Mouse (Mus musculus): ENCODE measurements around the gene Bnc2. TPM values are rescaled to one million over a fixed set of nuclear protein-coding genes. Genes with fewer than 3 reads are reported as not detected.

The Bnc2 gene
- polyA plus RNA-seq, 1 experiment from 2014 or later: 11.0 TPM

DNA sequence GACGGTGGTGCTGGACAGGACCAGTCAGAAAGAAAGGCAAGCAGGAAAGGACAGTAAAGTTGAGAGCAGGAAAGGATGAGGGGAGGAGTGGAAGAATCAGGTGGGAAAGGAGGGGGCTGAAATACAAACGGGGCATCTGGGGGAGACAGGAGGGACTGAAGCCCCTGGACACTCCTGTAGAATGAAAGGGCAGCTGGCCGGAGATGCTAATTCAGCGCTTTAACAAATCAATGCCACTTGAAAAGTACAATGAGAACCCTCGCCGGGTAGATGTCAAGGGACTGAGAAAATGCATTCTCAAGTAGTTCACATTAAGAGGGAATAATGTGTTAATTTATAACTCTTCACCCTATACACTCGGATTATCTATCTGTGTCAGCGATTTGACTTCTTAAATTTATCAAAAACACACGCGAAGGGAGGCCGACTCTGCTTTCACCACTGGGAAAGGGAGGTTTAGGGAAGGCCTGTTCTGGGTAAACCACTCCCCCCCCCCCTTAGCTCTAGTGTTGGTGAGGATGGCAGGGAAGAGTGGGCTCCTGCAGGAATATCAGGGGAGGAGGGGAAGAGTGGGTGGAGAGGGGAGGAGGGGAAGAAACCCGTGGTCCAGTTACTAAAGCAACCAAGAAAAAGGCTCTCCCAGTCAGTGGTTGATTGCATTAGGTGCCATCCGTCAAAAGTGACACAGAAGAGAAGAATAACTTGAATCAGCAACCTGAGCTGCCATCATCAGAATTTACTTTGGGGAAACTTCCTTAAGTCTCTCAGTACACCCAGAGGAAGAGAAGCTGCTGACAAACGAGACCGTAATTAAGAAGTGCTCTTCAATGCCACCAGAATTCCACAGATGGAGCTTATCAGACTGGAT lies 147.8 kb downstream of the Bnc2 start:
- Histone ChIP-seq H3K9me3 (no peaks in the 10 kb centered on the region), H3K9ac (no peak overlapping the region), H3K27ac (no peak overlapping the region), H3K4me3 (no peak overlapping the region), H3K4me2 (no peak overlapping the region), H3K36me3 (no peaks in the 10 kb centered on the region), H3K4me1 (replicated peaks) (peaks cover 40% of the 10 kb centered on the region), H3K27me3 (0 out of 2 replicates have a peak, but pooled peaks cover 3% of the 10 kb centered on the region)
- WGBS: 4% methylated on average over 15 of the region's 15 CpGs
- ATAC-seq (ENCODE audit: low FRiP score): 0 out of 2 replicates have a peak, but pooled peaks have one; percentile 29

DNA sequence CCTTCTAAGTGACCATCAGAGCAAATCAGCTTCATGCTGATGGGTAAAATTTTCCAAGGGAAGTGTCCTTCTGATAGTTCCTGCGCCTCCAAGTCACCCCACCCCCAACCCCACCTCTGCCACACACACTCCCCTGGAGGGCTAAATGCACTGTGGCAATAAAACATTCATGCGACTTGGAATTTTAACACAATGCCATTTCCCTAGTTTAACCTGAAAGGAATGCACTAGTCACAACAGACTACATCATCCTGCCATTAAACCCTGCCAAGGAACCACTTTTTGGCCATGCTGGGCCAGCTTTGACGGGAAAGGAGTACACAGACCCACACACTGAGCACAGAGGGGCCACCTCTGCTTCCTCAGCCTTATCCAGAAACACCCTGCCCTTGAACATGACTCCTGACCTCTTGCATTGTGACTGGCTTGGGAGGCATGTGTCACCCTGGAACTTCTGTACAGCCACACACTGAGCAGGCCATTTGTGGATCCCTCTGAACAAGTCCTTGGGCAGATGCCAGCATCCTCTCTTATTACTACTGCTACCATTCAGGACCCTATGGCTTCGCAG lies 151.3 kb downstream of the Bnc2 start:
- 37% methylated on average over 4 of the region's 4 CpGs for WGBS
- ATAC-seq (ENCODE audit: low FRiP score): no peak

DNA sequence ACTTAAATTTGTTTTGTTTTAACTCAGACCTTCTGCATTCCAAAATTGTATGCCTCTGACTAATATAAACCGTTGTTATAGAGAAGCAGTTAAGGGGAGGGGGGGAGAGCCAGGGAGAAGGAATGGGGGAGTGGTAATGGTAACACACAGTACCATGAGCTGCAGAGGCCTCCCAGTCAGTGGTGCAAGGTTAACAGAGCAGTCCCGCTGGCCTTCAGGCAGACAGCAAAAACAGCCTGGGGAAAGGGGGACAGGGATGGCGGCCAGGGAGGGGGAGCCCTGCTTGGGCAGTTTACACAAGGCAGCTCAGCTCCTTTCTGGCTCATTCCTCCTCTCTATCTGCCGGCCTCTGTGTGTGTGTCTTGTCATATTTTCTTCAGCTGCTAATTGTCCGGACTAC lies 151.9 kb downstream of the Bnc2 start:
- ATAC-seq (ENCODE audit: low FRiP score): 0 out of 2 replicates have a peak, but pooled peaks have one; percentile 49
- Histone ChIP-seq H3K36me3 (no peaks in the 10 kb centered on the region), H3K9me3 (no peaks in the 10 kb centered on the region), H3K9ac (no peak overlapping the region), H3K4me1 (replicated peaks) (peaks cover 28% of the 10 kb centered on the region), H3K27ac (no peak overlapping the region), H3K4me3 (no peak overlapping the region), H3K27me3 (0 out of 2 replicates have a peak, but pooled peaks cover 3% of the 10 kb centered on the region), H3K4me2 (no peak overlapping the region)
- 19% methylated on average over 5 of the region's 5 CpGs for WGBS

More for the DNA sequence above, 151.3 kb downstream of the Bnc2 start:
- Histone ChIP-seq H3K9ac (no peak overlapping the region), H3K36me3 (no peaks in the 10 kb centered on the region), H3K4me3 (no peak overlapping the region), H3K27me3 (0 out of 2 replicates have a peak, but pooled peaks cover 3% of the 10 kb centered on the region), H3K9me3 (no peaks in the 10 kb centered on the region), H3K4me1 (replicated peaks) (peaks cover 31% of the 10 kb centered on the region), H3K4me2 (no peak overlapping the region), H3K27ac (no peak overlapping the region)

DNA sequence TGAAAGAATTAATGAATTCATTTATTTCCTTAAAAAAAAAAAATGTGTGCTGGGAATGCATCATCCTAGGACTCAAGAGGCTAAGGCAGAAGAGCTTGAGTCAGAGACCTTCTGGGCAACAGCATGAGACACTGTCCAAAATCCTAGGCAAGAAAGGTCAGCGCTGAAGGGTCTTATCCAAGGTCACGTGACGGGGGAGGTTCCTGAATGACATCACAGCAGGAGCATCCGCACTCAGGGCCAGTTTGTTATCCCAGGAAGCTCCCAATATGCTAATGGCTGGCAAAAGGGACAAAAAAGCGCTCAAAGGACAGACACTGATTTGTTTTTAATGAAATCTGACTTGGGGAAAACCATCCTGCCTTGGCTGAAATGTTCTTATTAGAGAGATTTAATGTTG lies 153.5 kb downstream of the Bnc2 start:
- Histone ChIP-seq H3K36me3 (no peaks in the 10 kb centered on the region), H3K9me3 (no peaks in the 10 kb centered on the region), H3K4me3 (no peak overlapping the region), H3K9ac (no peak overlapping the region), H3K27me3 (0 out of 2 replicates have a peak, but pooled peaks cover 3% of the 10 kb centered on the region), H3K27ac (no peak overlapping the region), H3K4me2 (no peak overlapping the region), H3K4me1 (replicated peaks) (peaks cover 14% of the 10 kb centered on the region)
- ATAC-seq (ENCODE audit: low FRiP score): no peak
- WGBS: 82% methylated on average over 5 of the region's 5 CpGs

DNA sequence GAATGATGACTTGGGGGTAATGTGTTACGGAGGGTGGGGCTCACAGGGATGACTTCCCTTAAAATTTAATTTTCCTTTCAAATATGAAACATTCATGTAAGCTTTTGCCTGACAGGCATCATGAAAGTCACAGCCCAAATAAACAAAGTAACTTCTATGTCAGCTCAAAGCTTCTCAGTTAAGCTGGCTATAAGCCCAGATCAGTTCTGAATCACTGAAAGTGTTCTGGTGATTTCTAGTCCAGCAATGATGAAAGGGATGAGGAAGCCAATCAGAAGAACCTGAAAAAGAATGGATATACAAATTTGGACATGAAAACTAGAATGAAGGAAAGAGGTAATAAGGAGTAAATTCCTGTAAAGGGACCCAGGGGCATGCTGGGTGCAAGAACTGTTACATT lies 164.6 kb downstream of the Bnc2 start:
- Histone ChIP-seq H3K4me2 (no peak overlapping the region), H3K36me3 (no peaks in the 10 kb centered on the region), H3K9me3 (no peaks in the 10 kb centered on the region), H3K9ac (no peak overlapping the region), H3K27me3 (no peaks in the 10 kb centered on the region), H3K4me1 (replicated peaks) (no peaks in the 10 kb centered on the region), H3K4me3 (no peak overlapping the region), H3K27ac (no peak overlapping the region)
- ATAC-seq (ENCODE audit: low FRiP score): no peak
- 88% methylated on average over 1 of the region's 1 CpGs for WGBS

DNA sequence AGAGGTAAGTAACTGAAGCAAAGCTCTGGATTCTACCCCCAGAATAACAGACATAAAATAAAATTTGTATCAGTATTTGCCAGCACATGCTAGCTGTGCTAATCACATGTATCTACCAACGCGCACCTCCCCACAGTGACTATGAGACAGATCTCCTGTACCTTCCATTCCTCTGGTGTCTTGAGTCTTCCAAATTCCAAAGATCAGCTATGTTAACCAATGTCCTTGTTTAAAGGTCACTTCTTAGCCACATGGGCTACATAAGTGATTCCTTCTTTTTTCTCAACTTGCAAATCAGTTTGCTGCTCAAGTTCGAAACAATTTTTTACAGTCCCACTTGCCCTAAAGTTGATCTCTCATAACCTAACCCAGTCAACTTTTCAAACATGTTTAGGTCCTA lies 167.5 kb downstream of the Bnc2 start:
- H3K27me3 ChIP-seq: no peaks in the 10 kb centered on the region
- no peaks in the 10 kb centered on the region for H3K9me3 ChIP-seq
- H3K36me3 ChIP-seq: no peaks in the 10 kb centered on the region
- no peak overlapping the region for H3K27ac ChIP-seq
- H3K4me3 ChIP-seq: no peak overlapping the region
- 98% methylated on average over 3 of the region's 3 CpGs for WGBS
- H3K4me1 ChIP-seq (replicated peaks): peaks cover 6% of the 10 kb centered on the region; the same call in 1 of the 2 replicates
- H3K4me2 ChIP-seq: no peak overlapping the region
- no peak overlapping the region for H3K9ac ChIP-seq
- ATAC-seq (ENCODE audit: low FRiP score): no peak

DNA sequence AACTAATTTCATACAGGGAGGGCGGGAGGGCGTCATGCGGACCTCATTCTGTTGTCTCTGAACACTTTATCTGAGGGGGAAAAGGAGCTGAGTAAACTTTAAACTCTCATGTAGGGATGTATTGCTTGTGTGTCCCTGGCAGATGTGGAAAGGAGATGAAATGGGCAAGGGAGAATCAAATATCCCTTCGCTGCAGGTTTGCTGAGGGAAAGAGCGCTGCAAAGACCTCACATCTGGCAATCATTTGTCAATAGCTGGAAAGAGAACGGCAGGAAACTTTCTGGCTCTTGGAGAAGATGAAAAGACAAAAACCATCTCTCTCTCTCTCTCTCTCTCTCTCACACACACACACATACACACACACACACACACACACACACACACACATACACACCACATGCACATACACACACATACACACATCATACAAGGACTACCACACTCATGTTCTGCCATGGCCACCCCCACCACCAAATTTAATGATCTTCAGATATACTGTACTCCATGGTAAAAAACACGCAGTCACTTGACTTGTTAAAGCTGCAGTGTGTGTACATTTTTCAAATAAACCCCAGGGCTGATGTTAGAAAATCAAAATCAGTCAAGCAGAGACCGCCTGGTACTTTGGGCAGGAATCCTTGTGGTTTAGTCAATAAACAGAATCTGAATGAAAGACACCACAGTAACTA lies 172.3 kb downstream of the Bnc2 start:
- no peak for ATAC-seq (ENCODE audit: low FRiP score)
- no peaks in the 10 kb centered on the region for H3K9me3 ChIP-seq
- H3K4me2 ChIP-seq: no peak overlapping the region
- no peak overlapping the region for H3K9ac ChIP-seq
- H3K27me3 ChIP-seq: no peaks in the 10 kb centered on the region
- WGBS: 78% methylated on average over 8 of the region's 8 CpGs
- peaks cover 12% of the 10 kb centered on the region for H3K4me1 ChIP-seq (replicated peaks)
- H3K36me3 ChIP-seq: no peaks in the 10 kb centered on the region
- H3K27ac ChIP-seq: no peak overlapping the region
- no peak overlapping the region for H3K4me3 ChIP-seq

DNA sequence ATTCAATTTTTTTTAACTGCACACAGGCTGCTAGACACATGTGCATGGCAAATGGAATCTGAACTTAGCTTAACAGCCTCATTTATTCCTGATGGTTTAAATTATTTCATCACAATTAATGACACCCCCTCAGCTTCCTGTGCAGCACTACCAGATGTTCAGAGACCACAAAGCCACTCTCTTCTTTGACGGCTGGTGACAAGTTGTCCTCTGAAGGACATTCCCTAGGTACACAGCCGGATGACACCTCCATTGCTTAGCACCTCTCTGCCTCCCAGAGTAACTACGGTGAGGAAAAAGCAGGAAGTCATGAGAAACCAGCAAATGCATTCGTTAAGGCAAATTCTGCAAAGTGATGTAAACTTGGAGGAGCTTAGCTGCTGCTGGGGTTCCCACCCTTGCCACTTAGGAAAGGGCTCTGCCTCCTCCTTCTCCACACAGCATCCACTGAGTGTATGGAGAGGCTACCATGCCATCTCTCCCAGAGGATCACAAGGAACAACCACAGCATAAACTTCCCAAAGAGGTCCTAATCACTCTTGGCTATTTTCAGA lies 174.2 kb downstream of the Bnc2 start:
- Histone ChIP-seq H3K9ac (no peak overlapping the region), H3K36me3 (no peaks in the 10 kb centered on the region), H3K4me1 (replicated peaks) (peaks cover 12% of the 10 kb centered on the region), H3K9me3 (no peaks in the 10 kb centered on the region), H3K27ac (0 out of 2 replicates have a peak overlapping the region, but pooled peaks have one; percentile 25), H3K4me2 (no peak overlapping the region), H3K27me3 (no peaks in the 10 kb centered on the region), H3K4me3 (no peak overlapping the region)
- WGBS: 56% methylated on average over 4 of the region's 4 CpGs
- no peak for ATAC-seq (ENCODE audit: low FRiP score)

DNA sequence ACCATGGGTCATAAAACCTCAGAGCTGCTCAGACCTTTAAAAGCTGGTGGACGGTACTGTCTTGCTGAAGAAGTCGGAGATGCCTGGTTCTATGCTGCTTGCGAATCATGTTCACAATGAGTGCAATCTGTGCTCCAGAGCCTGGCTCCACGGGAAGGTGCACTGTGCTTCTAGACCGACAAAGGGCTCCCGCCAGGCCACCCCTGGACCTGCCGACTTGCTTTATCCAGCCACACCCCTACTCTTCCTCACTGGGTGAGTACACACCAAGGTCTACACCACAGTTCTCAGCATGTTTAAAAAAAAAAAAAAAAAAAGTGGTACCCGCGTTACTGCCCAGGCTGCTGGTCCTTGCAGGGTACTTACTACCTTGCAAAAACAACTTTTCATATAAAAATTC lies 174.8 kb downstream of the Bnc2 start:
- H3K4me2 ChIP-seq: no peak overlapping the region
- no peaks in the 10 kb centered on the region for H3K27me3 ChIP-seq
- WGBS: 63% methylated on average over 9 of the region's 9 CpGs
- peaks cover 12% of the 10 kb centered on the region for H3K4me1 ChIP-seq (replicated peaks)
- no peaks in the 10 kb centered on the region for H3K9me3 ChIP-seq
- no peak overlapping the region for H3K9ac ChIP-seq
- H3K27ac ChIP-seq: no peak overlapping the region
- ATAC-seq (ENCODE audit: low FRiP score): no peak
- no peak overlapping the region for H3K4me3 ChIP-seq
- no peaks in the 10 kb centered on the region for H3K36me3 ChIP-seq

DNA sequence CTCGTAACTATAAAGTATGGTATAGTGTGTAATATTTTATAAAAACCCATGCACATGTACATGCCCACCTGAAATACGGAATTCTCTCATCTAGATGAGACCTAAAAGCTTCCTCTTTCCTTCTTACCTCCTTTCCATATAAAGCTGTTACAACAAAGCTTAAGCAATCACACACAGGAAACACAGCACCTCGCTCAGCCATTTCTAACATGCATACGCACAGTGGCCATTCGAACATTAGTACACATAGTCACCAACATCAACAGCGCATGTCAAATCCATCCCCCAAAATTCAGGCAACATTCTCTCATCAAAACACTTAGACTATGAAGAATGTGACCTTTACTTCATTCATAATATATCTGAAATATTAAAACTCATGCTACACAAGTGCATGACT lies 176.6 kb downstream of the Bnc2 start:
- ATAC-seq (ENCODE audit: low FRiP score): no peak
- Histone ChIP-seq H3K4me3 (no peak overlapping the region), H3K27ac (no peak overlapping the region), H3K4me2 (no peak overlapping the region), H3K27me3 (no peaks in the 10 kb centered on the region), H3K9me3 (no peaks in the 10 kb centered on the region), H3K9ac (no peak overlapping the region), H3K4me1 (replicated peaks) (peaks cover 9% of the 10 kb centered on the region), H3K36me3 (no peaks in the 10 kb centered on the region)
- WGBS: 94% methylated on average over 6 of the region's 6 CpGs

DNA sequence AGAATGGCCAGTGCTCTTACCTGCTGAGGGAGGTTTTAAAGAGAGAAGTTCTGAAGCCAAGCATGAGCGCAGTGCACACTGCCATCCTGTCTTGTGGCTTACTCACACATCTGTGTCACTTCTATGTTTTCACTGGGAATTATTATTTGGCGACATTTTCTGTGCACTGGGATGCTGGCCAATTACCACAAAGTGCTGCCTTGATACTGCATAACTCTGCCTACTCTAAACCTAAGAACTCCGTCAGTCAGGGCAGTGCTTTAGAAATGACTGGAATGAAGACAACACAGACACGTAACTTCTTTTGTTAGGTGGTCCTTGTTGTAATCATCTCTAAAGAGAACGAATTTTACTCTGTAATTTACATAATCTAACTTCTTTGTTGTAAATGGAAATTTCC lies 186.8 kb downstream of the Bnc2 start:
- Histone ChIP-seq H3K9ac (no peak overlapping the region), H3K27ac (no peak overlapping the region), H3K36me3 (no peaks in the 10 kb centered on the region), H3K4me1 (replicated peaks) (no peaks in the 10 kb centered on the region), H3K9me3 (no peaks in the 10 kb centered on the region), H3K4me3 (no peak overlapping the region), H3K4me2 (no peak overlapping the region), H3K27me3 (no peaks in the 10 kb centered on the region)
- ATAC-seq (ENCODE audit: low FRiP score): no peak
- WGBS: 61% methylated on average over 5 of the region's 5 CpGs

DNA sequence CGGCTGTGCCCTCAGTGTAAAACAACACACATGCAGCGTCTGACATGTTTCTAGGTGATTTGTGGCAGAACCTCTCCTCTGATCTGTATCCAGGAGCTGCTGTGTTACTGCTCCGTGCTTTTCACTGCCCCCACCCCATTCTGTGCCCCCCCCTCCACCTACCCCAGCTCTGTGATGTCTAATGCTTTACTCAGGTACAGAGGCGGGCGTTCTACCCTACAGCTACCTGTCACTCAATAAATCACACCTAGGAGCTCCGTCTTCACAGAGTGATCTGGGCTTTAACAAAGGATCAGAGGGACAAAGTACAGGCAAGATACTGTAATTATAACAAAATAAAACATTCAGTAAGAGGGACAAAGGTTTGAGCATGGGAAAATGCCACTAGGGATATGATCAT lies 192.4 kb downstream of the Bnc2 start:
- Histone ChIP-seq H3K4me3 (no peak overlapping the region), H3K36me3 (no peaks in the 10 kb centered on the region), H3K9ac (no peak overlapping the region), H3K4me2 (no peak overlapping the region), H3K9me3 (no peaks in the 10 kb centered on the region), H3K27ac (no peak overlapping the region), H3K27me3 (no peaks in the 10 kb centered on the region), H3K4me1 (replicated peaks) (0 out of 2 replicates have a peak, but pooled peaks cover 6% of the 10 kb centered on the region)
- ATAC-seq (ENCODE audit: low FRiP score): peak; percentile 10; the same call in 1 of the 2 replicates
- 53% methylated on average over 6 of the region's 6 CpGs for WGBS

Measured in hindbrain, embryonic 13.5 days (tissue).